Mouse (Mus musculus): ENCODE measurements at regions not wholly inside any gene's neighbourhood (a gene's known extent, or its start where the extent isn't known, plus 50 kb on each side); places are given as distances from the start of the nearest gene placed in this dataset.

- Histone ChIP-seq H3K4me3 (replicated peaks) (no peak overlapping the region), H3K4me2 (no peak overlapping the region), H3K27me3 (replicated peaks) (no peaks in the 10 kb centered on the region), H3K27ac (no peak overlapping the region), H3K36me3 (no peaks in the 10 kb centered on the region), H3K9ac (no peak overlapping the region), H3K9me3 (no peaks in the 10 kb centered on the region), H3K4me1 (no peaks in the 10 kb centered on the region)
- ATAC-seq (ENCODE audit: insufficient read depth, low FRiP score, low read depth), result no peak
- WGBS, result 47% methylated on average over 2 of the region's 2 CpGs
Measured at GRCm38 (mm10) chr1:75916181-75916580, 370.1 kb downstream of the Slc4a3 start.

- Histone ChIP-seq H3K4me1 (no peaks in the 10 kb centered on the region), H3K4me3 (replicated peaks) (no peak overlapping the region), H3K36me3 (no peaks in the 10 kb centered on the region), H3K9ac (no peak overlapping the region), H3K4me2 (no peak overlapping the region), H3K9me3 (no peaks in the 10 kb centered on the region), H3K27me3 (replicated peaks) (no peaks in the 10 kb centered on the region), H3K27ac (no peak overlapping the region)
- ATAC-seq (ENCODE audit: insufficient read depth, low FRiP score, low read depth), result no peak
- 54% methylated on average over 2 of the region's 2 CpGs for WGBS
Measured at GRCm38 (mm10) chr1:75919134-75919533, 373.1 kb downstream of the Slc4a3 start.

DNA sequence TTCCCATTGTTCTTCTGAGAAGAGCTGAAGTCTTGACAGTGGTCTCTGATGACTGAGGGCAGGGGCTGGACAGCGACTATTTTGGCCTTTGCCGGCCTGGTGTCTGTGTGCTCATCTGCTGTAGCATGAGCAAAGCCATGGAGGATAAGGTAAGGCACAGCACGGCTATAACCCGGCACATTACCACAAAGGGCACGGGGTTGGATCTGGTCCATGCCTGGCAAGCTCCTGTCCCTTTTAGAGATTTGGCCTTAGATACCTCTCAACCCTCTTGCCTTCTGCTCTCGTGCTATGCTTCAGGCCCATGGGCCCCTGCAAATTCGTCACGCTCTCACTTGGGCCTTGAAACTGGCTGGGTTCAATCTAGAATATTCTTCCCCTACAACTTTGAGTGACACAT is 379.0 kb downstream of the Slc4a3 start:
- ATAC-seq (ENCODE audit: insufficient read depth, low FRiP score, low read depth), result no peak
- 85% methylated on average over 8 of the region's 8 CpGs for WGBS
- no peak overlapping the region for H3K9ac ChIP-seq
- H3K4me2 ChIP-seq, result no peak overlapping the region
- H3K27ac ChIP-seq, result no peak overlapping the region
- H3K4me1 ChIP-seq, result no peaks in the 10 kb centered on the region
- H3K36me3 ChIP-seq, result no peaks in the 10 kb centered on the region
- H3K9me3 ChIP-seq, result no peaks in the 10 kb centered on the region
- H3K27me3 ChIP-seq (replicated peaks), result no peaks in the 10 kb centered on the region
- H3K4me3 ChIP-seq (replicated peaks), result no peak overlapping the region

- H3K9ac ChIP-seq, result no peak overlapping the region
- H3K4me2 ChIP-seq, result no peak overlapping the region
- H3K27ac ChIP-seq, result no peak overlapping the region
- no peak overlapping the region for H3K4me3 ChIP-seq (replicated peaks)
- 27% methylated on average over 9 of the region's 9 CpGs for WGBS
- no peak for ATAC-seq (ENCODE audit: insufficient read depth, low FRiP score, low read depth)
- no peaks in the 10 kb centered on the region for H3K27me3 ChIP-seq (replicated peaks)
- H3K9me3 ChIP-seq, result no peaks in the 10 kb centered on the region
- no peaks in the 10 kb centered on the region for H3K4me1 ChIP-seq
- H3K36me3 ChIP-seq, result no peaks in the 10 kb centered on the region
Measured at GRCm38 (mm10) chr1:75925802-75926201, 379.7 kb downstream of the Slc4a3 start.

- 51% methylated on average over 2 of the region's 2 CpGs for WGBS
- H3K4me2 ChIP-seq, result no peak overlapping the region
- no peaks in the 10 kb centered on the region for H3K9me3 ChIP-seq
- H3K27me3 ChIP-seq (replicated peaks), result no peaks in the 10 kb centered on the region
- no peak for ATAC-seq (ENCODE audit: insufficient read depth, low FRiP score, low read depth)
- peaks cover 14% of the 10 kb centered on the region; the same call in 1 of the 2 replicates for H3K4me1 ChIP-seq
- H3K9ac ChIP-seq, result no peak overlapping the region
- no peak overlapping the region for H3K4me3 ChIP-seq (replicated peaks)
- H3K36me3 ChIP-seq, result no peaks in the 10 kb centered on the region
- H3K27ac ChIP-seq, result no peak overlapping the region
Measured at GRCm38 (mm10) chr1:75931852-75932251, 385.8 kb downstream of the Slc4a3 start.

- no peak for ATAC-seq (ENCODE audit: insufficient read depth, low FRiP score, low read depth)
- no peaks in the 10 kb centered on the region for H3K36me3 ChIP-seq
- peaks cover 18% of the 10 kb centered on the region; the same call in 1 of the 2 replicates for H3K4me1 ChIP-seq
- no peak overlapping the region for H3K27ac ChIP-seq
- no peak overlapping the region for H3K4me2 ChIP-seq
- H3K9ac ChIP-seq, result no peak overlapping the region
- no peaks in the 10 kb centered on the region for H3K27me3 ChIP-seq (replicated peaks)
- H3K4me3 ChIP-seq (replicated peaks), result no peak overlapping the region
- 25% methylated on average over 4 of the region's 4 CpGs for WGBS
- no peaks in the 10 kb centered on the region for H3K9me3 ChIP-seq
Measured at GRCm38 (mm10) chr1:75933831-75934230, 387.8 kb downstream of the Slc4a3 start.

DNA sequence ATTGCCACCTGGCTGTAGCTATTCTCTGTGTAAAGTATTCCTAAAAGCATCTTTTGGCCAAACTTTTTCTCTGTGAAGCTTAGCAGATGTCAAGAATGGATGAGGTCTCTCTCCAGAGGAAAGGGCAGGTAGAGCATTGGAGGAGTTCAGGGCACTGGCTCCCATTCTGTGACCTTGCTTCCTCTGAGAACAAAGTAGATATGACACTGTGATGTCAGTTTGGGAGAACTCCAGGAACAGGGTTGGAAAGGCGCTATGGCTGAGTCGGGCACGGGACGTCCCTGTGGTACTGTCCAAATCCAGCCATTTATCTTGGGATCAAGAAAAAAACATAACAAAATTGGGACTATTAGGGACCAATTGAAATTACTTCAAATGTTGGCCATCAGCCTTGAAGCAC is 388.7 kb downstream of the Slc4a3 start:
- Histone ChIP-seq H3K27me3 (replicated peaks) (no peaks in the 10 kb centered on the region), H3K36me3 (no peaks in the 10 kb centered on the region), H3K9ac (no peak overlapping the region), H3K4me3 (replicated peaks) (no peak overlapping the region), H3K27ac (no peak overlapping the region), H3K9me3 (no peaks in the 10 kb centered on the region), H3K4me1 (peaks cover 18% of the 10 kb centered on the region; the same call in 1 of the 2 replicates), H3K4me2 (no peak overlapping the region)
- 91% methylated on average over 4 of the region's 4 CpGs for WGBS
- no peak for ATAC-seq (ENCODE audit: insufficient read depth, low FRiP score, low read depth)

GRCm38 (mm10) chr1:75935866-75936265 is 389.8 kb downstream of the Slc4a3 start:
- no peaks in the 10 kb centered on the region for H3K36me3 ChIP-seq
- no peak overlapping the region for H3K4me3 ChIP-seq (replicated peaks)
- H3K27ac ChIP-seq, result no peak overlapping the region
- 73% methylated on average over 6 of the region's 6 CpGs for WGBS
- H3K4me2 ChIP-seq, result no peak overlapping the region
- no peaks in the 10 kb centered on the region for H3K27me3 ChIP-seq (replicated peaks)
- no peak for ATAC-seq (ENCODE audit: insufficient read depth, low FRiP score, low read depth)
- no peak overlapping the region for H3K9ac ChIP-seq
- H3K4me1 ChIP-seq, result peaks cover 18% of the 10 kb centered on the region; the same call in 1 of the 2 replicates
- no peaks in the 10 kb centered on the region for H3K9me3 ChIP-seq

GRCm38 (mm10) chr1:75936596-75936995 is 390.5 kb downstream of the Slc4a3 start:
- ATAC-seq (ENCODE audit: insufficient read depth, low FRiP score, low read depth), result no peak
- Histone ChIP-seq H3K27ac (no peak overlapping the region), H3K4me1 (peaks cover 16% of the 10 kb centered on the region; the same call in 1 of the 2 replicates), H3K4me3 (replicated peaks) (no peak overlapping the region), H3K4me2 (0 out of 2 replicates have a peak overlapping the region, but pooled peaks have one; percentile 8), H3K27me3 (replicated peaks) (no peaks in the 10 kb centered on the region), H3K9me3 (no peaks in the 10 kb centered on the region), H3K36me3 (no peaks in the 10 kb centered on the region), H3K9ac (no peak overlapping the region)
- 19% methylated on average over 13 of the region's 13 CpGs for WGBS

DNA sequence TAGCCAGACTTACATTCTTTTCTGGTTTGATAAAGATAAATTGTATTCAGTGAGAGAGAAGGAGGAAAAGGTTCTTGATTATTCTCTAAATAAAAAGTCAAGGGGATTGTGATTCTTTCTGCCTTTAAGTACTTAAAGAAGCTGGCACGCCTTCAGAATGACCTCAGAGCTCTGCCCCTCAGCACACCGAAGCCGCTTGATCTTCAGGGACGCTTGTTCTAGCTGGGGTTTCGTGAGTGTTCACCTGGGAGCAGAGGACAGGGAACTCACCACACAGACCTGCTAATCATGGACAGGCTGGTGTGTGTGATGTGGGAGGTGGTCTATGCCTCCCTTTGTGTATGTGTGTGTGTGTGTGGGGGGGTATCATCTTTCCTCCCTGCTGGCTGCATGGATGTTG is 391.3 kb downstream of the Slc4a3 start:
- no peak for ATAC-seq (ENCODE audit: insufficient read depth, low FRiP score, low read depth)
- no peak overlapping the region for H3K4me3 ChIP-seq (replicated peaks)
- H3K4me2 ChIP-seq, result no peak overlapping the region
- no peaks in the 10 kb centered on the region for H3K27me3 ChIP-seq (replicated peaks)
- H3K36me3 ChIP-seq, result no peaks in the 10 kb centered on the region
- H3K27ac ChIP-seq, result no peak overlapping the region
- WGBS, result 49% methylated on average over 5 of the region's 5 CpGs
- no peaks in the 10 kb centered on the region for H3K9me3 ChIP-seq
- H3K4me1 ChIP-seq, result peaks cover 15% of the 10 kb centered on the region; the same call in 1 of the 2 replicates
- H3K9ac ChIP-seq, result no peak overlapping the region

- Histone ChIP-seq H3K27me3 (replicated peaks) (no peaks in the 10 kb centered on the region), H3K9ac (no peak overlapping the region), H3K36me3 (no peaks in the 10 kb centered on the region), H3K4me2 (no peak overlapping the region), H3K4me1 (no peaks in the 10 kb centered on the region), H3K4me3 (replicated peaks) (no peak overlapping the region), H3K27ac (no peak overlapping the region), H3K9me3 (no peaks in the 10 kb centered on the region)
- WGBS, result 54% methylated on average over 5 of the region's 5 CpGs
- ATAC-seq (ENCODE audit: insufficient read depth, low FRiP score, low read depth), result no peak
Measured at GRCm38 (mm10) chr1:75946290-75946839, 400.3 kb downstream of the Slc4a3 start.

DNA sequence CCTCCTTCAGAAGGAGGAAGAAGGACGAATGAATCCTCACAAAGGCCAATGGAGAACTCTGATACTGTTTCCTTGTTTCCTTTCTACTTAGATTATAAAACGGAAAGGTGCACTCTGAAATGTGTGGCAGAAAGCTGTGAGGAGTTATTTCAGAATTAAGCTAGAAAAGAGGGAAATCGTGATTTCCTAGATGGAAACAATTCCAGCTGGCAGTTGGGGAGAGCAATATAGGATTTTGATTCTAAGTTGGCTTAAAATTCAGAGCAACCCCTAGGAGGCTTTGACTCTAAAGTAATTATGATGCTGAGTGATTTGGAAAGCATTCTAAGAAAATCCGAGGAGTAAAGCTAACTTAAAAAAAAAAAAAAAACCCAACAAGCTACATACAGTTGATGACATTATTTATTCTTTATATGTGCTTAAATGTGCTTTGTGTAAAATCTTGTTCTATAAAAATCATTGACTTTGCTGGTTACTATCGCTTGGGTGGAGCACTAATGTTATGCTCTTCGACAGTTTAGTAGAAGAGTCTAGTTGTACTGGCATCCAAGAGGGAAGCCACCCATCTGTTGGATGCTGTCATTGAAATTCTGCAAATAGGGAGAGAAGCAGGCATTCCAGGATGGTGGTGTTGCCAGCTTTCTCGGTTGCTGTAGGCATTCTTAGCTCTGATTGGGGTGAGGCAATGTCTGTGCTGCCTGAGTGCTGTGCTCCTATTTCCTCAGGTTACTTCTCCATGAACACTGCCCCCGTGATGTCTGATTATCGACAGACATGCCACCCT is 432.3 kb downstream of the Slc4a3 start:
- no peak overlapping the region for H3K4me3 ChIP-seq (replicated peaks)
- no peak overlapping the region for H3K27ac ChIP-seq
- no peaks in the 10 kb centered on the region for H3K9me3 ChIP-seq
- WGBS, result 84% methylated on average over 9 of the region's 9 CpGs
- H3K36me3 ChIP-seq, result no peaks in the 10 kb centered on the region
- no peaks in the 10 kb centered on the region for H3K4me1 ChIP-seq
- no peak overlapping the region for H3K4me2 ChIP-seq
- no peak for ATAC-seq (ENCODE audit: insufficient read depth, low FRiP score, low read depth)
- no peak overlapping the region for H3K9ac ChIP-seq
- H3K27me3 ChIP-seq (replicated peaks), result no peaks in the 10 kb centered on the region

All from stomach, embryonic 15.5 days (tissue).